Mouse (Mus musculus): Measurements from ENCODE around the gene Lnx1.

Lnx1 gene

GRCm38 (mm10) chr5:74648216-74648615 is 54.5 kb downstream of the Lnx1 start:
- no peak for DNase-seq

GRCm38 (mm10) chr5:74647584-74647984 is 55.1 kb downstream of the Lnx1 start:
- no peak for DNase-seq

- DNase-seq: no peak
Measured at GRCm38 (mm10) chr5:74642291-74642690, 60.4 kb downstream of the Lnx1 start.

- DNase-seq: no peak
Measured at GRCm38 (mm10) chr5:74641000-74641399, 61.7 kb downstream of the Lnx1 start.

GRCm38 (mm10) chr5:74640504-74640903 is 62.2 kb downstream of the Lnx1 start:
- no peak for DNase-seq

- DNase-seq: no peak
Measured at GRCm38 (mm10) chr5:74639516-74639915, 63.2 kb downstream of the Lnx1 start.

- no peak for DNase-seq
Measured at GRCm38 (mm10) chr5:74634391-74634790, 68.3 kb downstream of the Lnx1 start.

- no peak for DNase-seq
Measured at GRCm38 (mm10) chr5:74633453-74633852, 69.3 kb downstream of the Lnx1 start.

GRCm38 (mm10) chr5:74632369-74633114 is 70.2 kb downstream of the Lnx1 start:
- no peak for DNase-seq

- no peak for DNase-seq
Measured at GRCm38 (mm10) chr5:74628001-74628400, 74.7 kb downstream of the Lnx1 start.

GRCm38 (mm10) chr5:74624385-74624784 is 78.3 kb downstream of the Lnx1 start:
- no peak for DNase-seq

- no peak for DNase-seq
Measured at GRCm38 (mm10) chr5:74623316-74624000, 79.3 kb downstream of the Lnx1 start.

GRCm38 (mm10) chr5:74621691-74622470 is 80.8 kb downstream of the Lnx1 start:
- DNase-seq: no peak

- no peak for DNase-seq
Measured at GRCm38 (mm10) chr5:74618573-74619059, 84.1 kb downstream of the Lnx1 start.

GRCm38 (mm10) chr5:74617816-74618572 is 84.7 kb downstream of the Lnx1 start:
- DNase-seq: no peak

GRCm38 (mm10) chr5:74613491-74614151 is 89.1 kb downstream of the Lnx1 start:
- DNase-seq: no peak

- DNase-seq: no peak
Measured at GRCm38 (mm10) chr5:74612713-74613112, 90.0 kb downstream of the Lnx1 start.

- DNase-seq: no peak
Measured at GRCm38 (mm10) chr5:74610511-74610910, 92.2 kb downstream of the Lnx1 start.

GRCm38 (mm10) chr5:74606213-74606612 is 96.5 kb downstream of the Lnx1 start:
- DNase-seq: no peak

GRCm38 (mm10) chr5:74603306-74603705 is 99.4 kb downstream of the Lnx1 start:
- DNase-seq: no peak

- no peak for DNase-seq
Measured at GRCm38 (mm10) chr5:74602371-74602770, 100.3 kb downstream of the Lnx1 start.

- no peak for DNase-seq
Measured at GRCm38 (mm10) chr5:74601965-74602364, 100.7 kb downstream of the Lnx1 start.

All from cerebellum, adult 11 months (tissue).